Mouse (Mus musculus): ENCODE data around the gene Isca1. TPM values are rescaled to one million over a fixed set of nuclear protein-coding genes. Genes with fewer than 3 reads are reported as not detected.

The Isca1 gene
- total RNA-seq, 1 experiment from 2014 or later = 49.7 TPM

Other genes with a start within 250 kb of the Isca1 start
- 56.3 and 72.4 TPM in 2 replicates for gene Agtpbp1, start 184.6 kb downstream of the Isca1 start, total RNA-seq (2017)
- gene Naa35, start 184.6 kb downstream of the Isca1 start, total RNA-seq (2017) = 37.3 and 68.3 TPM in 2 replicates
- gene Golm1, start 94.0 kb downstream of the Isca1 start, total RNA-seq (2017) = 55.6 and 58.6 TPM in 2 replicates
- gene 4921517D22Rik, start 75.7 kb downstream of the Isca1 start, total RNA-seq (2017) = not detected in 2 replicates
- not detected in 2 replicates for gene Spata31d1a, start 59.5 kb downstream of the Isca1 start, total RNA-seq (2017)
- gene Spata31d1b, start 57.5 kb downstream of the Isca1 start, total RNA-seq (2017) = not detected in 2 replicates
- gene Spata31d1d, start 38.1 kb downstream of the Isca1 start, total RNA-seq (2017) = not detected in 2 replicates
- 0.18 TPM in 1 of 2 replicates, not detected in the other for gene 1700014D04Rik, start 23.1 kb downstream of the Isca1 start, total RNA-seq (2017)
- 9.9 and 11.7 TPM in 2 replicates for gene Gm49354, start 12.4 kb upstream of the Isca1 start, total RNA-seq (2017)
- 216 and 219 TPM in 2 replicates for gene Tut7, start 53.3 kb upstream of the Isca1 start, total RNA-seq (2017)

All from common myeloid progenitor, adult 5-6 weeks (primary cell).